Mouse (Mus musculus) midbrain, embryonic 11.5 days (tissue): ENCODE data around the gene Slit1. TPM values are rescaled to one million over a fixed set of nuclear protein-coding genes. Genes with fewer than 3 reads are reported as not detected.

ENCODE experiments used
- ATAC-seq: fragments of 200-750 bp; cut with Nextera tagmentation; 2 replicates; pipeline ENCODE4 v1.8.0; 2017; ENCODE audit warnings: moderate TSS enrichment, moderate library complexity; ENCODE audit not compliant: low FRiP score
- DNase-seq: peaks from one replicate; pipeline ENCODE4 v3.0.0; 2015; ENCODE audit warnings: low spot score; ENCODE audit errors: missing footprints
- H3K27ac ChIP-seq: fragments of 300-500 bp; sonication (generic); 2 replicates; pipeline ENCODE4 v1.5.1; 2014; ENCODE audit warnings: low read depth, low read length
- H3K27me3 ChIP-seq: fragments of 300-500 bp; sonication (generic); 2 replicates; pipeline ENCODE4 v1.6.1; 2014; ENCODE audit warnings: mild to moderate bottlenecking, low read length, moderate library complexity, mixed read lengths; ENCODE audit not compliant: control insufficient read depth, insufficient read depth
- H3K36me3 ChIP-seq: fragments of 300-500 bp; sonication (generic); 2 replicates; pipeline ENCODE4 v1.6.1; 2014; ENCODE audit warnings: mild to moderate bottlenecking, low read length, moderate library complexity, mixed read lengths; ENCODE audit not compliant: control insufficient read depth, insufficient read depth
- H3K4me1 ChIP-seq: fragments of 300-500 bp; sonication (generic); 2 replicates; pipeline ENCODE4 v1.6.1; 2014; ENCODE audit warnings: low read length; ENCODE audit not compliant: control insufficient read depth, insufficient read depth
- H3K4me2 ChIP-seq: fragments of 300-500 bp; sonication (generic); 2 replicates; pipeline ENCODE4 v1.6.1; 2014; ENCODE audit warnings: mild to moderate bottlenecking, moderate library complexity
- H3K4me3 ChIP-seq: fragments of 300-500 bp; sonication (generic); 2 replicates; pipeline ENCODE4 v1.5.1; 2014; ENCODE audit warnings: low read depth, low read length
- H3K9ac ChIP-seq: fragments of 300-500 bp; sonication (generic); 2 replicates; pipeline ENCODE4 v1.6.1; 2014; ENCODE audit warnings: low read length
- H3K9me3 ChIP-seq: fragments of 300-500 bp; sonication (generic); 2 replicates; pipeline ENCODE4 v1.6.1; 2016; ENCODE audit warnings: low read length; ENCODE audit not compliant: control insufficient read depth
- WGBS: fragments of 180-500 bp; shearing (Covaris S2); extraction: QIAGEN DNeasy Blood & Tissue Kit; methylation state at CpG from one replicate; pipeline ENCODE4 v1.1.7; 2014; 5-methylcytosine and 5-hydroxymethylcytosine counted together
- microRNA-seq: library from miRNA; unstranded; fragments of <30 nt; microRNA quantifications from one replicate; pipeline ENCODE4, GENCODE M21; 2017
- polyA plus RNA-seq: library from polyadenylated mRNA; unstranded; fragments of >200 nt; fragmentation: Nextera tagmentation; extraction: Ambion mirVana; gene quantifications from 2 replicates; pipeline ENCODE4 v1.2.1, GENCODE M21; 2014

Gene Slit1
- polyA plus RNA-seq, 1 experiment from 2014 or later, result 10.2 TPM

DNA sequence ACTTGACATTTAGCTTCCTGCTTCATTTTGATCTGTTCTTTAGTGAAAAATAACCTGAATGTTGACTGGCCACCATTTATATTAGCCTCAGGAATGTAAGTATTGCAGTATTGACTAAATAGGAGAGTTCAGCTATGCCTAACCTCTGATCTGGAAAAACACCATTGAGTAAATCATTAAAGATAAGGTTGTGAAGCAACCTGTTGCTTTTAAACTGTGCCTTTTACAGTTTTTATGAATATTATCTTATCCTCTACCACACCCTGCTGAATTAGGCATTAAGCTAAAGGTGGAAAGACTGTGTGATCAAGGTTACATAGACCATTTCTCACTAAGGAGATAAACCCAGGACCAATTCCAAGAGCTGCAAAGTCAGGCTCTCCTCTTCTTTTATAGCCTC, 165.9 kb downstream of the Slit1 start:
- DNase-seq (no peak), ATAC-seq (no peak)
- Histone ChIP-seq H3K9ac (no peak overlapping the region), H3K36me3 (peaks cover 6% of the 10 kb centered on the region), H3K27ac (no peak overlapping the region), H3K4me3 (no peak overlapping the region), H3K4me1 (no peaks in the 10 kb centered on the region; the same call in 1 of the 2 replicates), H3K27me3 (no peaks in the 10 kb centered on the region), H3K4me2 (no peak overlapping the region), H3K9me3 (no peaks in the 10 kb centered on the region)

- Histone ChIP-seq H3K4me1 (no peaks in the 10 kb centered on the region; the same call in 1 of the 2 replicates), H3K27me3 (no peaks in the 10 kb centered on the region), H3K27ac (no peak overlapping the region), H3K36me3 (no peaks in the 10 kb centered on the region), H3K9ac (no peak overlapping the region), H3K4me3 (no peak overlapping the region), H3K9me3 (no peaks in the 10 kb centered on the region), H3K4me2 (no peak overlapping the region)
- ATAC-seq, result no peak
- WGBS, result 93% methylated on average over 2 of the region's 2 CpGs
- DNase-seq, result no peak
These were observed 169.8 kb downstream of the Slit1 start for GRCm38 (mm10) chr19:41573700-41574099.

DNA sequence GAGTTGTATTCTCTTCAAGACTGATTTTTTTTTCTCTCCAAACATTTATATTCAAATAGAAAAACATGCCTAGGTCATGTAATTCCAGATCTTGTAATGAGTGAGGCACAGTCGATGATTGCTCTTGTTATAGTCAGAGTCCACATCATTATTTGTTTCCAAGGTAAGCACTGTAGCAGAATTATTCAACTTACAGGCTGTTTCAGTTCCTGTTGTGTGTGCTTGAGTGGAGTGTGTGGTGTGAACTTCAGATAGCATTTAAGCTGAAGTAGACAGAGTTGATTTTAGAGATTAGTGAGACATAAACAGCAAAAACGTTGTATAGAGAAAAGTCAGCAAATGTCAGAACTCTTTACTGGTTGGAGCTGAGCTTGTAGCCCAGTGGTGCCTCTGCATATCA, 174.7 kb downstream of the Slit1 start:
- no peak overlapping the region for H3K27ac ChIP-seq
- H3K27me3 ChIP-seq, result no peaks in the 10 kb centered on the region
- ATAC-seq, result no peak
- H3K4me2 ChIP-seq, result no peak overlapping the region
- no peak for DNase-seq
- H3K4me3 ChIP-seq, result no peak overlapping the region
- H3K36me3 ChIP-seq, result no peaks in the 10 kb centered on the region
- H3K9ac ChIP-seq, result no peak overlapping the region
- H3K9me3 ChIP-seq, result no peaks in the 10 kb centered on the region
- 74% methylated on average over 2 of the region's 2 CpGs for WGBS
- H3K4me1 ChIP-seq, result no peaks in the 10 kb centered on the region; the same call in 1 of the 2 replicates

- no peak overlapping the region for H3K4me3 ChIP-seq
- no peak overlapping the region for H3K9ac ChIP-seq
- peaks cover 4% of the 10 kb centered on the region; the same call in 1 of the 2 replicates for H3K36me3 ChIP-seq
- no peaks in the 10 kb centered on the region for H3K9me3 ChIP-seq
- no peaks in the 10 kb centered on the region for H3K27me3 ChIP-seq
- DNase-seq (no peak), ATAC-seq (no peak)
- H3K4me2 ChIP-seq, result no peak overlapping the region
- H3K4me1 ChIP-seq, result no peaks in the 10 kb centered on the region
- no peak overlapping the region for H3K27ac ChIP-seq
- WGBS, result 94% methylated on average over 3 of the region's 3 CpGs
These were observed 182.6 kb downstream of the Slit1 start for GRCm38 (mm10) chr19:41560856-41561255.

DNA sequence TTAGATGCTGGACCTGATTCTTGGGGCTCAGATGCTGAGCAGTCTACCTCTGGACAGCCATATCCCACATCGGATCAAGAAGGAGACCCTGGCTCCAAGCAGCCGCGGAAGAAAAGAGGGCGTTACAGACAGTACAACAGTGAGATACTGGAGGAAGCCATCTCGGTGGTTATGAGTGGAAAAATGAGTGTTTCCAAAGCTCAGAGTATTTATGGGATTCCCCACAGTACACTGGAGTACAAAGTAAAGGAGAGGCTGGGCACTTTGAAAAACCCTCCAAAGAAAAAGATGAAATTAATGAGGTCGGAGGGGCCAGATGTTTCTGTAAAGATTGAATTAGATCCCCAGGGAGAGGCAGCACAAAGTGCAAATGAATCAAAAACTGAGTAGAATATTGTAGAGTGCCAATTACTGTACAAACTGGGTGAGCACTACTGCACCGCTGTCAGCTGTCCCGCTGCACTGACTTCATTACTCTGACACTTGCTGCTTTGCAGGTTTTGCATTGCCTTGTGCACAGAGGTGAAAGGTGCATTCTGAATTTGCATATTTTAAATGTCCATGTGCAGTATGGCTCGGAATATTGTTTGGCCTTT, 184.5 kb downstream of the Slit1 start:
- WGBS, result 92% methylated on average over 9 of the region's 9 CpGs
- no peaks in the 10 kb centered on the region for H3K27me3 ChIP-seq
- no peak for ATAC-seq
- no peak for DNase-seq
- no peak overlapping the region for H3K27ac ChIP-seq
- H3K4me2 ChIP-seq, result no peak overlapping the region
- no peak overlapping the region for H3K4me3 ChIP-seq
- no peaks in the 10 kb centered on the region for H3K4me1 ChIP-seq
- no peaks in the 10 kb centered on the region for H3K9me3 ChIP-seq
- H3K36me3 ChIP-seq, result peaks cover 4% of the 10 kb centered on the region; the same call in 1 of the 2 replicates
- H3K9ac ChIP-seq, result no peak overlapping the region

DNA sequence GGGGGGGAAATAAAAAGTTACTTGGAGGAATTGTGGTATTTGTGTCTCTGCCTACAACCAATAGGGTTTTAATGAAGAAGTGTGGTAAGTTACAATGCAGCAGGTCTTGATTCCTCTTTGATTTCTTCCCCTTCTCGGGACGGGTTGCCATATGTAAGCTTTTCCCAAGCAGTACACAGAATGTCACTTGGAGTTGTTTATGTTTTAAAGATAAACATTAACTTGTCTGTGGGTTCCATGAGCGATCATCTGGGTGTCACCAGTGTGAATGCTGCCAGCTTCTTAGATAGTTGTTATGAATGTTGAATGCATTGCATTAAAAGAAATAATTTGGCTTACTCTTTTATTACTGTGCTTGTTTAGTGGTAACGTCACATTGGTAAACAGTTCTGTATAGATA, 186.0 kb downstream of the Slit1 start:
- H3K36me3 ChIP-seq, result peaks cover 4% of the 10 kb centered on the region; the same call in 1 of the 2 replicates
- WGBS, result 95% methylated on average over 4 of the region's 4 CpGs

DNA sequence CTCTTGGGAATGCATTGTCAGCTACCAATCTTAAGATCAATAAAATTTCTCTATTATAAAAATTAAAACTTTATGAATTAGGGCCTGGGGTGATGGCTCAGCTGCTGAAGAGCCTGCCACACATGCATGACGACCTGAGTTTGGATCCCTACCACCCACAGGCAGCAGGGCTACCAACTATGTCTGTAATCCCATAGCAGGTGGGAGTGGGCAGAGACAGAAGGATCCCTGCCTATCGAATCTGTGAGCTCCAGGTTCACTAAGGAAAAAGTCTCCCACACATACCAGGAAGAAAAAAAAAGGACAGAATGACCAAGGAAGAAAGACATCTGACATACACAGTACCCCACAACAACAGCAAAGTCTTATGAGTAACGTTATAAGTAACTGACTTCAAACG, 186.5 kb downstream of the Slit1 start:
- DNase-seq (no peak), ATAC-seq (no peak)
- no peak overlapping the region for H3K4me3 ChIP-seq
- H3K4me2 ChIP-seq, result no peak overlapping the region
- H3K36me3 ChIP-seq, result peaks cover 4% of the 10 kb centered on the region; the same call in 1 of the 2 replicates
- no peaks in the 10 kb centered on the region for H3K4me1 ChIP-seq
- H3K27me3 ChIP-seq, result no peaks in the 10 kb centered on the region
- H3K27ac ChIP-seq, result no peak overlapping the region
- 86% methylated on average over 4 of the region's 4 CpGs for WGBS
- no peaks in the 10 kb centered on the region for H3K9me3 ChIP-seq
- H3K9ac ChIP-seq, result no peak overlapping the region

More for the DNA sequence above, 186.0 kb downstream of the Slit1 start:
- H3K9ac ChIP-seq, result no peak overlapping the region
- H3K4me2 ChIP-seq, result no peak overlapping the region
- no peak overlapping the region for H3K4me3 ChIP-seq
- no peaks in the 10 kb centered on the region for H3K27me3 ChIP-seq
- no peak for DNase-seq
- no peaks in the 10 kb centered on the region for H3K9me3 ChIP-seq
- no peak overlapping the region for H3K27ac ChIP-seq
- H3K4me1 ChIP-seq, result no peaks in the 10 kb centered on the region
- no peak for ATAC-seq

Small RNA genes lying within 50 kb of the gene (microRNA-seq; reads per million reads assigned to microRNA genes)
- gene Mir8091, result not detected

Other genes starting within 250 kb of the Slit1 start
- 4.8 and 4.9 TPM in 2 replicates for gene Gm340, start 161.3 kb downstream of the Slit1 start, polyA plus RNA-seq
- gene Arhgap19, start 58.4 kb upstream of the Slit1 start, polyA plus RNA-seq, result 36.6 and 38.8 TPM in 2 replicates
- gene Frat1, start 86.3 kb upstream of the Slit1 start, polyA plus RNA-seq, result 9.7 and 10.1 TPM in 2 replicates
- 6.6 and 7.2 TPM in 2 replicates for gene Frat2, start 104.5 kb upstream of the Slit1 start, polyA plus RNA-seq
- 13.2 and 14.7 TPM in 2 replicates for gene Rrp12, start 152.5 kb upstream of the Slit1 start, polyA plus RNA-seq
- gene Pgam1, start 168.3 kb upstream of the Slit1 start, polyA plus RNA-seq, result 730 and 785 TPM in 2 replicates
- 75.0 and 82.1 TPM in 2 replicates for gene Exosc1, start 189.8 kb upstream of the Slit1 start, polyA plus RNA-seq
- 64.0 and 64.7 TPM in 2 replicates for gene Zdhhc16, start 189.8 kb upstream of the Slit1 start, polyA plus RNA-seq
- gene Mms19, start 237.5 kb upstream of the Slit1 start, polyA plus RNA-seq, result 27.0 and 33.4 TPM in 2 replicates
- gene Ubtd1, start 238.1 kb upstream of the Slit1 start, polyA plus RNA-seq, result 6.9 and 7.0 TPM in 2 replicates